Mouse (Mus musculus) left cerebral cortex, postnatal 25 days (tissue): ENCODE data around the gene Klk1b21. TPM values are rescaled to one million over a fixed set of nuclear protein-coding genes. Genes with fewer than 3 reads are reported as not detected.
A peak's percentile ranks its signal among the peaks of the same experiment; 100 is the strongest.
"Not testable (repeated sequence)": the region's sequence is repeated elsewhere in the genome, so short reads cannot be mapped to it uniquely, and the experiment has no call there.

Experiments used
- DNase-seq, 2 experiments: peaks; one replicate each; pipeline ENCODE4 v3.0.0; 2022; ENCODE audit warnings: low spot score in 2 of 2, mixed read lengths in 1 of 2
- intact Hi-C: fragments of 180-260 bp; cut with DNase I; formaldehyde crosslinking; loops from one replicate; pipeline ENCODE4 v1.15.1; 2025
- total RNA-seq, 2 experiments: library from RNA; stranded (reverse); gene quantifications; 2 replicates each; pipeline ENCODE4 v1.2.3; 2021

Gene Klk1b21
- not detected for total RNA-seq

DNA sequence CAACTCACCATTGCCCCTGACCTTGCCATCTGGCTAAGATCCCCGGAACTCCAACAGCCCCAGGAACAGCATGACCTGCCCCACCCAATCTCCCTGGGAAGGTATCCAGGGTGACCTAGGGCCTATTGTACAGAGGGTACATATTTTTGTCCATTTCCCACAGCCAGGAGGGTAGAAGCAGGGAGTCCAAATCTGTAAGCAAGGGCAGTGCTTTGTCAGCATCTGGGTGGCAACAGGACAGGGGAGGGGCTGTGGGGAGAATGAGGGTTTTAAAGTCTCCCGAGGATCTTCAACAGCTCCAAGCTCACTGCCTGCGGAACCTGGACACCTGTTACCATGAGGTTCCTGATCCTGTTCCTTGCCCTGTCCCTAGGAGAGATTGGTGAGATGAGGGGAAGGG is at the start of gene Klk1b21:
Gene Klk1b21, plus strand, starts transcription at position 301 of the 400 bp plus-strand sequence.
- intact Hi-C loops, DNase-seq: not testable (repeated sequence)

DNA sequence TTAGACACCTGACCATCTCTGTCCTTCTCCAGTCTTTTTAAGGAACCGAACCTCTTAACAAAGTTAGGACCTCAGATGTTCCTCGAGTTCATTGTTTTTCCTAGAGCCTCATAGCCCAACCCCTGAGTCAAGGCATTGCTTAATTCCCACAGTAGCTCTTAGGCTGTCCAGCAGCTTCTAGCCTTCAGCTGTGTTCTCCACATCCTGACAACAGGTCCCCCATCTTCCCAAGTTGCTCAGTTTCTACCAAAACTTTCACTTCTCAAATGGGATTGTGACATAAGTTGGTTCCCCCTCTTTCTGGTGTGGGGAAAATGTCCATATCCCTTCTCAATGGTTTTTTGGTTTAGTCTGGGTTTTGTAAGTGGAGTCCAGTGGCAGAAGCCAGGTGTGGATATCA is 30.0 kb upstream of the Klk1b21 start:
- DNase-seq, result no peak
- intact Hi-C loops, result no loop called here

DNA sequence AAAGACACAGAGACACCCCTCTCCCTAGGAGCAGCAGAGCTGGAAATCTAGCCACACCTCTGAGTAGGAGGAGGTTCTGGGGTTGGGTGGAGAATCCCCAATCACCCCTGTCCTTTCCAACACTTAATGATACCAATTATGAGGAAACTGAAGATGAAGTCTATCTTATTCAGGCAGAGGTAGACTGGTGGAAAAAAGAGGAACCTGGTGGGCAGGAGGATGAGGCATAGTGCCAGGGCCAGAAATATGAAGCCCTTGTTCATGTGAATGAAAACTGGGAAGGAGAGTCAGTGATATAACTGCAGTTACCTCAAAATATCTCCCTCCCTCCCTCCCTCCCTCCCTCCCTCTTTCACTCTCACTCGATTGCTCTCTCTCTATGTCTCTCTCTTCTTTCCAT is 24.4 kb upstream of the Klk1b21 start:
- intact Hi-C loops, result no loop called here
- DNase-seq, result peak in 1 of 2 experiments; percentile 2

DNA sequence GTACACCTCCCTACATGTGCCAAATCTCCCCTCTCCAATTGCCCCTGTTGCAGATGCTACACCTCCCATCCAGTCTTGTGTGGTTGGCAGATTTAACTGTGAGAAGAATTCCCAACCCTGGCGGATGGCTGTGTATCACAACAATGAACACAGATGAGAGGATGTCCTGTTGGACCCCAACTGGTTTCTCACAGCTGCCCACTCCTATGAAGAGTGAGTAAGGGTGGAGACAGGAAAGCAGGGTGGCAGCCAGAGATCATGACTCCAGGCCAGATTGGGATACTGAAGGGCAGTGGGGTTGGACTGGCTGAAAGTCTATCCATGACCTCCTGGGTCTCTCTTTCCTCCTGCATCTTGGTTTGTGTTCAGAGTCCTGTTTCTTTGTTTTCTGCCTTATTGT is 6.0 kb upstream of the Klk1b21 start:
- intact Hi-C loops, result no loop called here
- no peak for DNase-seq

DNA sequence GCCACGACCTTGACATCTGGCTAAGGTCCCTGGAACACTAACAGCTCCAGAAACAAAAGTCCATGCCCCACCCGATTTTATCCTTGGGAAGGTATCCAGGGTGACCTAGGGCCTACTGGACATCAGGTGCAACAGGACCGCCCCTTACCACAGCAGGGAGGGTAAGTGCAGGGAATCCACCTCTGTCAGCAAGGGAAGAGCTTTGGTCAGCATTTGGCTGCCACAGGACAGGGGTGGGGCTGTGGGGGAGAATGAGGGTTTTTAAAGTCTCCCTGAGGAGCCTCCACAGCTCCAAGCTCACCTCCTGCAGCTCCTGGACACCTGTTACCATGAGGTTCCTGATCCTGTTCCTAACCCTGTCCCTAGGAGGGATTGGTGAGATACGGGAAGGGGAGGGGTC is 10.2 kb downstream of the Klk1b21 start, which contains the start of gene Klk1b22:
Gene Klk1b22, plus strand, starts transcription at position 301 of the 400 bp plus-strand sequence.
- DNase-seq, result no peak
- intact Hi-C loops, result no loop called here

DNA sequence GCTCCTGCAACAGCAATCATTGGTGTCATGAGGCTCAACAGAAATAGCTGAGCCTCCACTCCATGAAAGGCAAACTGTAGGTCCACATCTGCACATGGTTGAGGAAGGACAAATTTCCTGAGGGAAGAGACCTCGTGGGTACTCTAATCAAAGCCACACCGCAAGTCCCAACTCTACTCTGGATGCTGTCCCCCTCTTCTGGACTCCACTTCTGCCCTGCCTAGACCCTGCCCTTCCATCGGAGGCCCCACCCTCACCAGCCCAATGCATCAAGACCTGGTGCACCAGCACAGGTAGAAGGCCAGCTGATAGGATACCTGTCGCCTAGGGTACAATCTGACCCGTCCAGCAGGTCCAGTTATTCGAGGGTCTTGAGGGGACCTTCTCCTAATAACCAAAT is 21.3 kb downstream of the Klk1b21 start:
- DNase-seq, result no peak
- intact Hi-C loops, result no loop called here

DNA sequence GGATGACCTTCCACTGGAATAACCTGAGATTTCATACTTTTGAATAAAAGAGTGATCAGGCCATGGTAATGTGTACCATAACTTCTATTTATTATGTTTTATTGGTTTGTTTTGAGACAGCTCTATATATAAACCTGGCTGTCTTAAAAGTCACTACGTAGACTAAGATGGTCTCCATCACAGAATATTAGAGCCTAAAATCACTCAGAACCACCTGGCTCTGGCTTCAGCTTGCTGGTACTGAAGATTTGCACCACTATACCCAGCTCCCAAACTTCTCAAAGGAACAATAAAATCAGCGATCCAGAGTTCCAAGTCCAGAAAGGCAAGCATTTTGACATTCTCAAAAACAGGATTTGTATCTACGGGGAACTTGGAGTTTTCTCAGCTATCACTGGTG is 34.3 kb downstream of the Klk1b21 start, which contains the start of gene Klk1b16:
Gene Klk1b16, plus strand, starts transcription at position 301 of the 400 bp plus-strand sequence.
- intact Hi-C loops, result no loop called here
- DNase-seq, result no peak

Other genes with a start within 250 kb of the Klk1b21 start
- not detected for gene Klk4, start 221.2 kb upstream of the Klk1b21 start, total RNA-seq
- gene Klk15, start 168.6 kb upstream of the Klk1b21 start, total RNA-seq, result not detected
- gene Klk1b8, start 151.7 kb upstream of the Klk1b21 start, total RNA-seq, result not detected
- gene Klk1b1, start 135.6 kb upstream of the Klk1b21 start, total RNA-seq, result not detected
- not detected for gene Klk1b9, start 126.3 kb upstream of the Klk1b21 start, total RNA-seq
- gene Klk1b11, start 106.5 kb upstream of the Klk1b21 start, total RNA-seq, result not detected
- gene Klk1b26, start 90.2 kb upstream of the Klk1b21 start, total RNA-seq, result not detected
- gene Klk1b27, start 50.0 kb upstream of the Klk1b21 start, total RNA-seq, result not detected
- gene Klk1b22, start 10.3 kb downstream of the Klk1b21 start, total RNA-seq, result not detected
- not detected for gene Klk1b16, start 34.4 kb downstream of the Klk1b21 start, total RNA-seq
- gene Klk1b24, start 85.9 kb downstream of the Klk1b21 start, total RNA-seq, result not detected
- gene Klk1b3, start 95.9 kb downstream of the Klk1b21 start, total RNA-seq, result not detected
- not detected for gene Klk1b4, start 105.1 kb downstream of the Klk1b21 start, total RNA-seq
- gene Klk1b5, start 113.6 kb downstream of the Klk1b21 start, total RNA-seq, result not detected
- gene Klk1, start 123.0 kb downstream of the Klk1b21 start, total RNA-seq, result not detected
- gene Gm36864, start 133.8 kb downstream of the Klk1b21 start, total RNA-seq, result not detected
- 1 to 10 TPM; 1.1 to 1.6 TPM for gene 1700028J19Rik, start 144.4 kb downstream of the Klk1b21 start, total RNA-seq
- 10 to 100 TPM; 72.5 to 73.5 TPM for gene 2410002F23Rik, start 144.4 kb downstream of the Klk1b21 start, total RNA-seq
- not detected for gene Acp4, start 155.1 kb downstream of the Klk1b21 start, total RNA-seq
- not detected for gene Gm15517, start 159.1 kb downstream of the Klk1b21 start, total RNA-seq
- 1 to 10 TPM; 3.5 to 3.9 TPM for gene Clec11a, start 204.6 kb downstream of the Klk1b21 start, total RNA-seq
- 100 to 1,000 TPM; 571 to 587 TPM for gene Shank1, start 207.9 kb downstream of the Klk1b21 start, total RNA-seq